Mouse (Mus musculus) urinary bladder, adult 2 months (tissue): Measurements from ENCODE around the gene Grwd1. TPM values are rescaled to one million over a fixed set of nuclear protein-coding genes. Genes with fewer than 3 reads are reported as not detected.

ENCODE experiments used
- DNase-seq: peaks from one replicate; pipeline ENCODE4 v3.0.0; 2022; ENCODE audit warnings: low spot score
- polyA plus RNA-seq: library from polyadenylated mRNA; depleted of rRNA; stranded (reverse); fragments of >200 nt; gene quantifications from 2 replicates; pipeline ENCODE4 v1.2.3, GENCODE M21; 2012

Gene Grwd1
- polyA plus RNA-seq, 1 experiment = 11.7 TPM

DNA sequence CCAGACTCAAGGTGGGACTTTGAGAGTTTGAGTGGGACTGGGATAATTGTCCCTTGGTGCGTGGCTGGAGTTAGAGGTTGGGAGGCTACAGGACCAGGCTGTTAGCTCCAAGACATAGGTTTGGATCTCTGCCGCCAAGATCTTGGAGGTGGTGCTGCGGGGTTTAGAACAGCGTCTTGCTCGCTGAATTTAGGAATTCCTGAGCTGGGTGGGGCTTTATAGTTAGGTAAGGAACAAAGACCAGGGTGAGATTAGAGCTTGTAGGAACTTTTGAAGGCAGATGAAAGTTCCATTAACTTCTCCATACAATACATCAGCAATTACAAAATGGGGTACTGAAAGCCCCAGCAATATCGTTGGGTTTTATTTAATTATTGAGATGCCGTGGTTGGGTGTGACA is 30.7 kb downstream of the Grwd1 start:
- DNase-seq = no peak

GRCm38 (mm10) chr7:45798931-45799330 is 31.8 kb downstream of the Grwd1 start:
- DNase-seq = no peak

GRCm38 (mm10) chr7:45798511-45798836 is 32.3 kb downstream of the Grwd1 start:
- DNase-seq = no peak

- no peak for DNase-seq
These were observed 32.9 kb downstream of the Grwd1 start for GRCm38 (mm10) chr7:45797661-45798510.

DNA sequence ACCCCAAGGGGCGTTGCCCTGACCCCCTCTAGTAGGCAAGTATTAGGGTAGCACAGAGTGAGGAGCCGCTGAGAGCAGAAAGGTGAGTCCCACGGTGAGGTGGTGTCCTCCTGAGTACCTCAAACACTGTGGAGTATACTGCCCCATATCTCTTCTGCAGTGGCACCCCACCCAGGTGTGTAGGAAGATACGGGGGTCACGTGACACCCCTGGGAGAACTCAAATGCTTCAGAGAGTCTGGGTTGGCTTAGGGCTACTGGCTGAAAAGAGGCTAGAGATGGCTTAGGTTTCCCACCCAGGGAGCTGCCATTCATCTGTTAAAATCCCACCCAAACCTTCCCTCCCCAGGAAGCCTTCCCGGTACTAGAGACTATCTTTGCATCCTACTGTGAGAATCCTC is 33.8 kb downstream of the Grwd1 start:
- DNase-seq = no peak

GRCm38 (mm10) chr7:45794971-45795370 is 35.8 kb downstream of the Grwd1 start:
- DNase-seq = no peak

GRCm38 (mm10) chr7:45793969-45794585 is 36.7 kb downstream of the Grwd1 start:
- DNase-seq = no peak

DNA sequence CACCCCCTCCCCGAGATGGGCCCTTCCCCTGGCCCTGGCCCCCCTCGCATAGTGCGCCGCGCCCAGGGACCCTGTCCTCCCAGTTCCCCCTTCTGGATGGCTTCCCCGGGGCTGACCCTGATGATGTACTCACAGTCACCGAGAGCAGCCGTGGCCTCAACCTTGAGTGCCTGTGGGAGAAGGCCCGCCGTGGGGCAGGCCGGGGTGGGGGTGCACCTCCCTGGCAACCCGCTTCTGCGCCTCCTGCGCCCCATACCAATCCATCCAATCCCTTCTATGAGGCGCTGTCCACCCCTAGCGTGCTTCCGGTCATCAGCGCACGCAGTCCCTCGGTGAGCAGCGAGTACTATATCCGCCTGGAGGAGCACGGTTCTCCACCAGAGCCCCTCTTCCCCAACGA is 37.5 kb downstream of the Grwd1 start:
- DNase-seq = no peak

DNA sequence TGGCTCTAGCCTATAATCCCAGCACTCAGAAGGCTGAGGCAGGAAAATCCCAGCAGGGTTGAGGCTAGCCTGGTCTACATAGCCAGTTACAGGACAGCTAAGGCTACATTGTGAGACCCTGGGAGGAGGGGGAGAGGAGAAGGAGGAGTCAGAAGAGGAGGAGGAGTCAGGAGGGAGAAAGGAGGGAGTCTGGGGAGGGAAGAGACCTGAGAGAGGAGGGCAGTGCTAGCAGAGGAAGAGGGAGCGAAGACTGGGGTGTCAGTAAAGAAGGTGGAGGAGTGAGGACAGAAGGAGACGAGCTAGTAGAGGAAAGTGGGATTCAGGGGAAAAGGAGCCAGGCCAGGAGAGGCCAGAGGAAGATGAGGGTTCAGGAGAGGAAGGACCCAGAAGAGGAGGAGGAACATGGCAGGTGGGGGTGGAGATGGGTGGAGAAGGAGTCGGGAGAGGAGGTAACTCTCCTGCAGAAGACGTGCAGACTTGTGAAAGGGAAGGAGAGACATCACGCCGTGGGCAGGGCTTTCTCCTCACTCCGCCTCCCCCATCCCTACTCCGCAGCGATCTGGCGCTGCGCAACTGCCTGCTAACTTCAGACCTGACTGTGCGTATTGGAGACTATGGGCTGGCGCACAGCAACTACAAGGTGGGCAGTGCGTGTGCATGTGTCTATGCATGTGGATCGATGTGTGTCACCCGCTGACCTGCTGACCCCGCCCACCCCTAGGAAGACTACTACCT is 38.8 kb downstream of the Grwd1 start:
- no peak for DNase-seq

DNA sequence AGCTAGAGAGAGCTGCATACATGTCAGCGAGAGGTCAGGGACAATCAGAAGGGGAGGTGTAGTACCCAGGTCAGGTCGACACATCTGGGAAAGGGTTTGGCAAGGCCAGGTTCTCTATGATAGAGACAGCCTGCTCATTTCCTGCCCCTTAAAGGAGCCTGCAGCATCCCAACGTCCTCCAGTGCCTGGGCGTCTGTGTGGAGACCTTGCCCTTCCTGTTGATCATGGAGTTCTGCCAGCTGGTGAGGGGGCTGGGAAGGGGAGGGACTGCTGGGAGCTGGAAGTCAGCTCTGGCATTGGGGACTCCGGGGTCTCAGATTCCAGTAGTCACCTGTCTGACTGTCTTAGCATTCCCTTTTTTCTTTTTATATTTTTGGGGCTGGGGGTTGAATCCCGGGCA is 40.0 kb downstream of the Grwd1 start:
- DNase-seq = no peak

DNA sequence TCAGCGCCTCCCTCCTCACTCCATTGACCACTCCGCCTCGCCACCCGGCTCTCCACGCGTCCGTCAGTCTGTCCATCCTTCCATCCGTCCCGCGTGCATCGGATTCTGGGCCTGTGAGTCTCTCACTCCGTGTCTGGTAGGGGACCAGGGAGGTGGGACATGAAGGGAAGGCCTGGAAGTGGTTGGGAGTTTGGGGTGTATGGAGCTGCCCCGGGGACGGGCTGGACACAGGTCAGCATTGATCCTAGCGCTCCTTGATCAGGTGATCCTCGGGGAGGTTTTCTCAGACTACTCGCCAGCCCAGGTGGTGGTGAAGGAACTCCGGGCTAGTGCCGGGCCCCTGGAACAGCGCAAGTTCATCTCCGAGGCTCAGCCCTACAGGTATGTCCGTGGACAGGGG is 43.1 kb downstream of the Grwd1 start:
- DNase-seq = no peak

DNA sequence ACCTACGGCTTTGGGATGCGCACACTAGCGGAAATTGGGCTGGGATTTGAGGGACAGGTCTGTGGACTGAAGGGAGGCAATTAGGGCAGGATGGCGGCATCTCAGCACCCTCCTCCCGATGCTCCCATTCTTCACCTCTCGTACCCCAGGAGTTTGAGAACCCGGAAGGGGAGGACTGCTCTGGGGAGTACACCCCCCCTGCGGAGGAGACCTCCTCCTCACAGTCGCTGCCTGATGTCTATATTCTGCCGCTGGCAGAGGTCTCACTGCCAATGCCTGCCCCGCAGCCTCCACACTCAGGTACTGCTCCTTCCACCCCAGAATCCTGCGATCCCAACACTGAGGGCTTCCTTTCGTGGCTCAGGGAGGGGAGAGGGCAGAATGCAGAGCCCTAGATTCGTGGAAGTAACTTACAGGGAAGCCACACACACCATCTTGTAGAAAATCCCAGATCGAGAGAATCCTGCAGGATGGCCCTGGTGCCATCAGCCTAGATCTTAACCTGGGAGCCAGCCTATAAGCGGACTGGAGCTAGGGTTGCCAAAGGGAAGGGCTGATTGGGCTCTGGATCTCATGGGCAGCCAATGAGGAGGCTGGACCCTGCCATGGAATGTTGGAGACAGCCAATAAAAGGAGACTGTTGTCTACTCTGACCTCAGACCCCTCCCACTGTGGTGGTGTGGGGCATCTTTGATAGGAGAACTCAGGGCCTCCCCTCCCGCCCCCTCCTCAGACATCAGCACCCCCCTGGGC is 43.9 kb downstream of the Grwd1 start:
- no peak for DNase-seq

DNA sequence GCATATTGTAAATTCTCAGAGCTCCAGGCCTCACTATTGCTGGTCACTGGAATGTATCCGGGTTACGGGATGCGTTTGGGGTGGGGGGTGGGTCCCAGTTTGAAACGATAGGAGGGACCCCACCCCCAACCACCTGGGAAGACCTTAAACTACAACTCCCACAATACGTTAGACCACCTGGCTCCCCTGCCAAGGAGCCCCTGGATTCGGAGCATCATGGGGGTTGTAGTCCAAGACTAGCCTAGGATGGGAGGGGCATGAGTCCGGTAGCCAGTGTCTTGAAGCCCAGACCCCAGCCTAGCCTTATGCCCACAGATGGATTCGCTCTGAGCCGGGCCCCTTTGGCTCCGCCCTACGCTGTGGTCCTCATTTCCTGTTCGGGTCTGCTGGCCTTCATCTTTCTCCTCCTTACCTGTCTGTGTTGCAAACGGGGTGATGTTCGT is 44.6 kb downstream of the Grwd1 start:
- no peak for DNase-seq

DNA sequence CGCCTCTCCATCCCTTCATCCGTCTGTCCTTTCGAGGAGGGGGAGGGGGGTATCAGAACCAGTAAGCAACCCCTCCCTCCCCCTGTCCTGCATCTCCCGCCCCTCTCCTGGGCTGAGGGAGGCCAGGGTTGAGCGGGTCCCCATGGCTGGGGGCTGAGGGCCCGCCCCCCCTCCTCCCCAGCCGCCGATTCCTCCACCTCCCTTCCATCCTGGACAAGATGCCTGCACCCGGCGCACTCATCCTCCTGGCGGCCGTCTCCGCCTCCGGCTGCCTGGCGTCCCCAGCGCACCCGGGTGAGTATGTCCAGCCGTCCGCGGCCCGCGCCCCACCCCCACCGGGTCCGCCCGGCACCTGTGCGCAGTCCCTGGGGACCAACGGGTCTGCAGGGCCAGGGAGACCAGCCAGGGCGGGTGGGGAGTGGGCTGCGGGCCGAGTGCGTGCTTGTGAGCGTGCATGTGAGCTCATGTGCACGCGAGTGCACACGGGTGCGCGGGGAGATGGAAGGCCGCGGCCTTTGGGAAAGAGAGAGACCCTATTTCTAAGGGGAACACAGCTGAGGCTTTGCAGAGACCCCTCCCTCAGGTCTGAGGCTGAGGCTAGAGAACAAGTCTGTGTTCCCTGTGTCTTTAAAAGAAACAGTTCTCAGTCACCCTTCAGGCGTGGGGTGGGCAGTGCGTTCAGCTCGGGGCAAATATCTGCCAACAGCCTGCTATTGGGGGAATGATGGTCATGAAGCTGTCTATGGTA is 45.2 kb downstream of the Grwd1 start:
- DNase-seq = no peak

- no peak for DNase-seq
These were observed 46.0 kb downstream of the Grwd1 start, which contains the start of gene Sult2b1 for GRCm38 (mm10) chr7:45784524-45785372. Gene Sult2b1, minus strand, starts transcription at chr7:45784669.

DNA sequence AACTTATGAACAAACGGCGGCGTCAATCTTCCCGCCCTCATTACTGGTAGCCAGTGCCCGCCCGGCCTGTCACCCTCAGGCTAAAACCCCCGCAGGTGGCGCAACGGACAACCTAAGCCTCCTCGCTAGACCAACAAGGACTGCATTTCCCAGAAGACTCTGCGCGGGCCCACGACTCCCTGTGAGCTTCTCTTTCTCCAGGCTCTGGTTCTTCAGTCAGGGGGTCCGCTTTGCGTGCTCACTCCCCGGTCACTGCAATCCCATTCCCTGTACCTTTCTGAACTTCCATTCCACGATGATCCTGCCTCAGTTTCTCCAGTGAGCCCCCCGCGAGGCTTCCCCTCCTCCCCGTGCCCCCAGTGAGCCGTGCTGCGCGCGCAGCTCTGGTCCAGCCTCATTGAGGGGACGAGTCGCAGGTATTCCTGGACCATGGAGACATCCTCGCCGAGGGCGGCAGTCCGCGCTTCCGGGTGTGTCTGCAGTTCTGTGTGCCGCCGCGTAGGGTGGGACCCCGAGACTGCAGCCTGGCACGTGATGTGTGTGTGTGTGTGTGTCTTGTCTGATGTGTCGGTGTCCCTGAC is 47.1 kb downstream of the Grwd1 start, which contains the start of gene Lmtk3:
TSS of gene Lmtk3 (plus strand) at position 228 of the 581 bp plus-strand sequence.
- DNase-seq = no peak

DNA sequence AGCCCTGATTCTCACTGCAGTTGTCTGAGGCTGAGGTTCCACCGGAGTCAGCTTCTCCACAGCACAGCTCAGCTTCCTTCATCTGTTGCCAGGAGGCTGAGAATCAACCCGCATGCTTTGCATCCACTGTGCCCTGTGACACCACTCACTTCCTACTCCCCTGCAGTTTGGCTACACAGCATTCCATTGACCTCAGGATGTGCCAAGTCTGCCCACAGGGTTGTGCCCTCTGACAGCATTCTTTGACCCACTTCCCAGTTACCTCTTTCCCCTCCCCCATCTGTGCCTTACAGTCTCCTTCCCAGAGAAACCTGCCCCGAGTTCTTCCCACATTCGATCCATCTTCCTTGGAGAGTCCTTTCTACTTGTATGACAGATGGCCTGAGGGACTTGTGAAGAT is 48.5 kb downstream of the Grwd1 start:
- no peak for DNase-seq

- DNase-seq = no peak
These were observed 51.6 kb downstream of the Grwd1 start for GRCm38 (mm10) chr7:45779081-45779641.

DNA sequence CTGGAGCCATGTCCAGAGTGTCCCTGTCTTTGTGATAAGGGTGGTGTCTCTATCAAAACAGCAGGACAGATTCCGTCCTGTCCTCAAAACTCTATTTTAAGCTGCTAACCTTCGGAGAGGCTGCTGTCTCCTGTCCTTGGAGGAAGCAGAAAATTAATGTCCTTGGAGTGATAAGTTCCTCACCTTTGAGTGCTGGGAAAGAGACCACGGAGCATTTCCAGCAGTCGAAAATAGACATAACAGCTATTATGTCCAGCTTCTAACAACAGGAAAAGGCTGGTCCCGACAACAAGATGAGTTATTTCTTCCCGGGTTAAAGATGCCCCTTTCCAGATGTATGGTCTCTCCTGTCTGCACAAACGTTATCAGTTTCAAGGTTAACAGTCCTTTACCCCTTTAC is 55.5 kb downstream of the Grwd1 start:
- no peak for DNase-seq
